28 mouse cellular contexts compared by ENCODE assay signal in genomic region chr3:82435351-82435750, GRCm38 (mm10).
DNase-seq lines count a peak whose midpoint lies in the region; ATAC-seq and TF ChIP-seq lines count a peak whose summit lies in the region.
"Had no signal": no experiment of that assay in that cellular context is flagged by ENCODE, and none has a peak within 500 bp of the region (broad histone marks: within the 10 kb centered on the region; RNA-seq: fewer than 3 reads in every experiment).

No protein-coding gene starts in this region.

- TF ChIP-seq CTCF in midbrain, postnatal 0 days (IDR thresholded peaks at IDR 0.05): no peak

- WGBS in embryonic facial prominence, embryonic 14.5 days: 77% methylated on average over 8 of the region's 8 CpGs
- WGBS in embryonic facial prominence, embryonic 10.5 days: 90% methylated on average over 8 of the region's 8 CpGs
- 72% methylated on average over 8 of the region's 8 CpGs for WGBS in hindbrain, embryonic 14.5 days
- whole genome bisulfite sequencing in hindbrain, embryonic 12.5 days: 90% methylated on average over 8 of the region's 8 CpGs
- 80% methylated on average over 8 of the region's 8 CpGs for WGBS in midbrain, embryonic 14.5 days
- WGBS in midbrain, postnatal 0 days: 83% methylated on average over 8 of the region's 8 CpGs

- no peak for ATAC-seq in embryonic facial prominence, embryonic 14.5 days (ENCODE audit: low read depth)
- peak; percentile 55; the same call in 1 of the 2 replicates for ATAC-seq in hindbrain, embryonic 14.5 days (ENCODE audit: low FRiP score)
- ATAC-seq in hindbrain, embryonic 12.5 days (ENCODE audit: low FRiP score): no peak
- no peak for ATAC-seq in midbrain, embryonic 14.5 days (ENCODE audit: low FRiP score, low TSS enrichment)
- no peak for ATAC-seq in midbrain, postnatal 0 days (ENCODE audit: low FRiP score)
- ATAC-seq: activated CD4-positive, CD25-positive, alpha-beta regulatory T cell, adult 4 months; CD4-positive, CD25-positive, alpha-beta regulatory T cell, adult 4 months; forebrain, embryonic 13.5 days; forebrain, embryonic 15.5 days; forebrain, postnatal 0 days; Patski had no signal

- H3K9me3 ChIP-seq in embryonic facial prominence, embryonic 14.5 days (ENCODE audit: control insufficient read depth, low read length): no peaks in the 10 kb centered on the region
- H3K9me3 ChIP-seq in embryonic facial prominence, embryonic 10.5 days: no peaks in the 10 kb centered on the region
- H3K9me3 ChIP-seq in hindbrain, embryonic 14.5 days (ENCODE audit: control insufficient read depth, low read length): no peaks in the 10 kb centered on the region
- no peaks in the 10 kb centered on the region for H3K9me3 ChIP-seq in hindbrain, embryonic 12.5 days (replicated peaks)
- H3K9me3 ChIP-seq in midbrain, embryonic 14.5 days (ENCODE audit: control insufficient read depth, low read length): no peaks in the 10 kb centered on the region
- H3K9me3 ChIP-seq in midbrain, postnatal 0 days (ENCODE audit: low read length): no peaks in the 10 kb centered on the region
- H3K9me3 ChIP-seq: embryonic facial prominence, embryonic 12.5 days; embryonic facial prominence, embryonic 15.5 days; forebrain, embryonic 13.5 days; forebrain, embryonic 15.5 days had no signal

- no peaks in the 10 kb centered on the region for H3K27me3 ChIP-seq in embryonic facial prominence, embryonic 14.5 days (replicated peaks; ENCODE audit: control insufficient read depth, insufficient read depth, low read length)
- no peaks in the 10 kb centered on the region for H3K27me3 ChIP-seq in embryonic facial prominence, embryonic 10.5 days (replicated peaks; ENCODE audit: low read depth, poor library complexity, severe bottlenecking)
- no peaks in the 10 kb centered on the region for H3K27me3 ChIP-seq in hindbrain, embryonic 14.5 days (ENCODE audit: control insufficient read depth, insufficient read depth, low read length)
- H3K27me3 ChIP-seq in hindbrain, embryonic 12.5 days: no peaks in the 10 kb centered on the region
- H3K27me3 ChIP-seq in midbrain, embryonic 14.5 days (ENCODE audit: control insufficient read depth, insufficient read depth, low read length): no peaks in the 10 kb centered on the region
- no peaks in the 10 kb centered on the region for H3K27me3 ChIP-seq in midbrain, postnatal 0 days (ENCODE audit: insufficient read depth, low read length)
- H3K27me3 ChIP-seq: CH12.LX; embryonic facial prominence, embryonic 12.5 days; embryonic facial prominence, embryonic 15.5 days; forebrain, embryonic 13.5 days; forebrain, embryonic 15.5 days had no signal

- H3K36me3 ChIP-seq in embryonic facial prominence, embryonic 14.5 days (ENCODE audit: control insufficient read depth, insufficient read depth, low read length): no peaks in the 10 kb centered on the region
- no peaks in the 10 kb centered on the region for H3K36me3 ChIP-seq in embryonic facial prominence, embryonic 10.5 days (replicated peaks)
- H3K36me3 ChIP-seq in hindbrain, embryonic 14.5 days (replicated peaks; ENCODE audit: control insufficient read depth, insufficient read depth): no peaks in the 10 kb centered on the region
- no peaks in the 10 kb centered on the region for H3K36me3 ChIP-seq in hindbrain, embryonic 12.5 days
- H3K36me3 ChIP-seq in midbrain, embryonic 14.5 days (ENCODE audit: control insufficient read depth, insufficient read depth, low read length): no peaks in the 10 kb centered on the region
- no peaks in the 10 kb centered on the region for H3K36me3 ChIP-seq in midbrain, postnatal 0 days (ENCODE audit: insufficient read depth, low read length)
- H3K36me3 ChIP-seq: embryonic facial prominence, embryonic 12.5 days; embryonic facial prominence, embryonic 15.5 days; forebrain, embryonic 15.5 days; G1E had no signal

- H3K27ac ChIP-seq in embryonic facial prominence, embryonic 14.5 days (replicated peaks; ENCODE audit: low read depth, low read length): no peak overlapping the region
- no peak overlapping the region for H3K27ac ChIP-seq in embryonic facial prominence, embryonic 10.5 days (replicated peaks)
- no peak overlapping the region for H3K27ac ChIP-seq in hindbrain, embryonic 14.5 days
- H3K27ac ChIP-seq in hindbrain, embryonic 12.5 days: no peak overlapping the region
- no peak overlapping the region for H3K27ac ChIP-seq in midbrain, embryonic 14.5 days (replicated peaks; ENCODE audit: low read depth, low read length)
- no peak overlapping the region for H3K27ac ChIP-seq in midbrain, postnatal 0 days (ENCODE audit: low read depth, low read length)
- H3K27ac ChIP-seq: embryonic facial prominence, embryonic 12.5 days; embryonic facial prominence, embryonic 15.5 days; forebrain, embryonic 13.5 days; forebrain, embryonic 15.5 days had no signal

- H3K4me1 ChIP-seq in embryonic facial prominence, embryonic 14.5 days (ENCODE audit: control insufficient read depth, insufficient read depth, low read length): no peaks in the 10 kb centered on the region
- no peaks in the 10 kb centered on the region for H3K4me1 ChIP-seq in embryonic facial prominence, embryonic 10.5 days
- no peaks in the 10 kb centered on the region for H3K4me1 ChIP-seq in hindbrain, embryonic 14.5 days (replicated peaks; ENCODE audit: control insufficient read depth, insufficient read depth, low read length)
- H3K4me1 ChIP-seq in hindbrain, embryonic 12.5 days: no peaks in the 10 kb centered on the region
- H3K4me1 ChIP-seq in midbrain, embryonic 14.5 days (ENCODE audit: control insufficient read depth, insufficient read depth, low read length): no peaks in the 10 kb centered on the region
- no peaks in the 10 kb centered on the region for H3K4me1 ChIP-seq in midbrain, postnatal 0 days (ENCODE audit: insufficient read depth, low read length)
- H3K4me1 ChIP-seq: embryonic facial prominence, embryonic 12.5 days; embryonic facial prominence, embryonic 15.5 days; forebrain, embryonic 13.5 days; forebrain, embryonic 15.5 days had no signal

- peak; percentile 0 for DNase-seq in embryonic facial prominence, embryonic 14.5 days (ENCODE audit: low spot score)
- DNase-seq in embryonic facial prominence, embryonic 10.5 days (ENCODE audit: low spot score): no peak
- peak; percentile 29 for DNase-seq in hindbrain, embryonic 14.5 days (ENCODE audit: low spot score)
- peak; percentile 7 for DNase-seq in midbrain, embryonic 14.5 days
- DNase-seq in midbrain, postnatal 0 days (ENCODE audit: low spot score): no peak
- DNase-seq: adrenal gland, adult 8-10 months; adrenal gland, postnatal 14 days; adrenal gland, postnatal 36 days; B cell, adult 2 months; cerebellum, adult 11 months; cerebellum, adult 18-20 months; cerebellum, adult 8-10 months; cerebellum, adult 9-11 months; cerebellum, postnatal 14 days; cerebellum, postnatal 36 days; embryo, embryonic 11 days; forebrain, postnatal 0 days had no signal

- no peak overlapping the region for H3K9ac ChIP-seq in embryonic facial prominence, embryonic 14.5 days (ENCODE audit: low read depth, low read length)
- no peak overlapping the region for H3K9ac ChIP-seq in hindbrain, embryonic 14.5 days
- H3K9ac ChIP-seq in hindbrain, embryonic 12.5 days: no peak overlapping the region
- no peak overlapping the region for H3K9ac ChIP-seq in midbrain, embryonic 14.5 days (replicated peaks; ENCODE audit: low read length)
- no peak overlapping the region for H3K9ac ChIP-seq in midbrain, postnatal 0 days (replicated peaks; ENCODE audit: low read length, poor library complexity, severe bottlenecking)
- H3K9ac ChIP-seq: embryonic facial prominence, embryonic 12.5 days; embryonic facial prominence, embryonic 15.5 days; forebrain, embryonic 13.5 days; forebrain, embryonic 15.5 days; forebrain, postnatal 0 days had no signal

- no peak overlapping the region for H3K4me3 ChIP-seq in embryonic facial prominence, embryonic 14.5 days (ENCODE audit: low read depth, low read length)
- no peak overlapping the region for H3K4me3 ChIP-seq in embryonic facial prominence, embryonic 10.5 days
- no peak overlapping the region for H3K4me3 ChIP-seq in hindbrain, embryonic 14.5 days (replicated peaks; ENCODE audit: low read length)
- no peak overlapping the region for H3K4me3 ChIP-seq in hindbrain, embryonic 12.5 days
- H3K4me3 ChIP-seq in midbrain, embryonic 14.5 days (replicated peaks; ENCODE audit: low read depth, low read length): no peak overlapping the region
- H3K4me3 ChIP-seq in midbrain, postnatal 0 days (ENCODE audit: low read depth, low read length): no peak overlapping the region
- H3K4me3 ChIP-seq: embryonic facial prominence, embryonic 12.5 days; embryonic facial prominence, embryonic 15.5 days; erythroblast, embryonic 14.5 days; forebrain, embryonic 13.5 days; forebrain, embryonic 15.5 days had no signal

- no peak overlapping the region for H3K4me2 ChIP-seq in embryonic facial prominence, embryonic 14.5 days (ENCODE audit: low read depth, low read length)
- H3K4me2 ChIP-seq in hindbrain, embryonic 14.5 days (replicated peaks): no peak overlapping the region
- H3K4me2 ChIP-seq in hindbrain, embryonic 12.5 days (replicated peaks): no peak overlapping the region
- no peak overlapping the region for H3K4me2 ChIP-seq in midbrain, embryonic 14.5 days (ENCODE audit: low read length)
- no peak overlapping the region for H3K4me2 ChIP-seq in midbrain, postnatal 0 days (ENCODE audit: low read depth, low read length, poor library complexity, severe bottlenecking)
- H3K4me2 ChIP-seq: embryonic facial prominence, embryonic 12.5 days; embryonic facial prominence, embryonic 15.5 days; forebrain, embryonic 13.5 days; forebrain, embryonic 15.5 days had no signal

Comparison
In these comparisons a context has a peak if more than half of its experiments do, and no peak if none do; other contexts are left out.
1. DNase-seq: peak in embryonic facial prominence, embryonic 14.5 days (single experiment), hindbrain, embryonic 14.5 days (single experiment) and midbrain, embryonic 14.5 days (single experiment); none in embryonic facial prominence, embryonic 10.5 days (single experiment) and midbrain, postnatal 0 days (single experiment).